Mouse (Mus musculus): ENCODE measurements at regions not wholly inside any gene's neighbourhood (a gene's known extent, or its start where the extent isn't known, plus 50 kb on each side); places are given as distances from the start of the nearest gene placed in this dataset.
A peak's percentile ranks its signal among the peaks of the same experiment; 100 is the strongest.

GRCm38 (mm10) chr19:48090393-48090792 lies 115.4 kb upstream of the Sorcs3 start:
- DNase-seq (ENCODE audit: low spot score in 2 of 2): no peak

GRCm38 (mm10) chr19:48097363-48097762 lies 108.5 kb upstream of the Sorcs3 start:
- peak in 1 of 2 experiments; percentile 57 for DNase-seq (ENCODE audit: low spot score in 2 of 2)

- peak; percentile 38 to 82 for DNase-seq (ENCODE audit: low spot score in 2 of 2)
These were observed 107.8 kb upstream of the Sorcs3 start for GRCm38 (mm10) chr19:48097942-48098596.

GRCm38 (mm10) chr19:48100991-48101390 lies 104.8 kb upstream of the Sorcs3 start:
- DNase-seq (ENCODE audit: low spot score in 2 of 2): peak in 1 of 2 experiments; percentile 29

GRCm38 (mm10) chr19:48115155-48115554 lies 90.7 kb upstream of the Sorcs3 start:
- DNase-seq (ENCODE audit: low spot score in 2 of 2): no peak

- no peak for DNase-seq (ENCODE audit: low spot score in 2 of 2)
These were observed 90.1 kb upstream of the Sorcs3 start for GRCm38 (mm10) chr19:48115728-48116127.

- DNase-seq (ENCODE audit: low spot score in 2 of 2): no peak
These were observed 89.1 kb upstream of the Sorcs3 start for GRCm38 (mm10) chr19:48116689-48117088.

GRCm38 (mm10) chr19:48117646-48118045 lies 88.2 kb upstream of the Sorcs3 start:
- DNase-seq (ENCODE audit: low spot score in 2 of 2): no peak

- DNase-seq (ENCODE audit: low spot score in 2 of 2): no peak
These were observed 83.5 kb upstream of the Sorcs3 start for GRCm38 (mm10) chr19:48122281-48122680.

GRCm38 (mm10) chr19:48123777-48124176 lies 82.0 kb upstream of the Sorcs3 start:
- DNase-seq (ENCODE audit: low spot score in 2 of 2): peak in 1 of 2 experiments; percentile 55

GRCm38 (mm10) chr19:48125731-48126130 lies 80.1 kb upstream of the Sorcs3 start:
- DNase-seq (ENCODE audit: low spot score in 2 of 2): no peak

- DNase-seq (ENCODE audit: low spot score in 2 of 2): peak in 1 of 2 experiments; percentile 44
These were observed 77.7 kb upstream of the Sorcs3 start for GRCm38 (mm10) chr19:48128089-48128488.

- no peak for DNase-seq (ENCODE audit: low spot score in 2 of 2)
These were observed 69.6 kb upstream of the Sorcs3 start for GRCm38 (mm10) chr19:48136231-48136630.

GRCm38 (mm10) chr19:48144129-48144528 lies 61.7 kb upstream of the Sorcs3 start:
- peak; percentile 33 to 44 for DNase-seq (ENCODE audit: low spot score in 2 of 2)
